Mouse (Mus musculus) E14TG2a.4 (cell line): Measurements from ENCODE around the gene Cldn2.

Experiments
- CTCF ChIP-seq: conservative IDR thresholded peaks from 2 replicates; pipeline ENCODE4 v1.5.1; 2014; ENCODE audit warnings: low read length
- POU5F1 ChIP-seq: IDR thresholded peaks from 2 replicates; pipeline ENCODE4 v1.6.1; 2014; ENCODE audit warnings: low read length, borderline replicate concordance

GRCm38 (mm10) chrX:139859402-139859801, 58.8 kb downstream of the Cldn2 start:
- TF ChIP-seq CTCF (no peak), POU5F1 (no peak)
